Mouse (Mus musculus) c-Kit-positive CD71-negative TER-119-negative erythroid progenitor cells, embryonic 14.5 days (primary cell): ENCODE measurements around the gene Zmiz1.

Experiments used
- DNase-seq: peaks from one replicate; pipeline ENCODE4 v3.0.0-alpha.2; 2013; ENCODE audit warnings: low read depth

Gene Zmiz1

GRCm38 (mm10) chr14:25646161-25646621 is 187.2 kb downstream of the Zmiz1 start:
- DNase-seq, result peak; percentile 54

DNA sequence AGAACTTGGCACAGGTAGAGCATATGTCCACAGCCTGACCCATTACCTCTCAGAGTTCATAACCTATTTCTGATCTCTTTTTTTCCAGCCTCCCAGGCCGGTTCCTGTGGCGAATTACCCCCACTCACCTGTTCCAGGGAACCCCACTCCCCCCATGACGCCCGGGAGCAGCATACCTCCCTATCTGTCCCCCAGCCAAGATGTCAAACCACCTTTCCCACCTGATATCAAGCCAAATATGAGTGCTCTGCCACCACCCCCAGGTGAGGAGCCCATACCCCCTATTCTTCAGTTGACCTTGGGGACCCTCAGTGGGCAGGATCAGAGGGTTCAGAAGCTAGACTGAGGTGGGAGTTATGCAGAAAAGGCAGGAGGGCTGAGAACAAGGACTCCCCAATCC is 192.1 kb downstream of the Zmiz1 start:
- DNase-seq, result no peak

DNA sequence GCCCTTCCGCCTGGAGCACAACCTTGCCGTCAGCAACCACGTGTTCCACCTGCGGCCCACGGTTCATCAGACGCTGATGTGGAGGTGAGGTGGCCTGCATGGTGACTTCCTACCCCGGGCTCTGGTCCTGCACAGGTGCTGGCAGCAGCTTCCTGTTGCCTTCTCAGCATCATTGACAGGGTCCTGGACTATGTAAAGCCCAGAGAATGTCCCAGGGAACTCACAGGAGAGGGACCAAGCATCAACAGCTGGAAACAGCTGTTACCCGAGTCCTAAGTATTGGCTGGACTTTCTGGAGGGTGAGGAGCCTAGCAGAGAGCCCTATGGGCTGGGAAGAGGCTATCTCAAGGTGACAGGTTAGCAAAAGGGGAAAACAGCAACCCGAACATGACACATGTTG is 192.9 kb downstream of the Zmiz1 start:
- DNase-seq, result no peak

DNA sequence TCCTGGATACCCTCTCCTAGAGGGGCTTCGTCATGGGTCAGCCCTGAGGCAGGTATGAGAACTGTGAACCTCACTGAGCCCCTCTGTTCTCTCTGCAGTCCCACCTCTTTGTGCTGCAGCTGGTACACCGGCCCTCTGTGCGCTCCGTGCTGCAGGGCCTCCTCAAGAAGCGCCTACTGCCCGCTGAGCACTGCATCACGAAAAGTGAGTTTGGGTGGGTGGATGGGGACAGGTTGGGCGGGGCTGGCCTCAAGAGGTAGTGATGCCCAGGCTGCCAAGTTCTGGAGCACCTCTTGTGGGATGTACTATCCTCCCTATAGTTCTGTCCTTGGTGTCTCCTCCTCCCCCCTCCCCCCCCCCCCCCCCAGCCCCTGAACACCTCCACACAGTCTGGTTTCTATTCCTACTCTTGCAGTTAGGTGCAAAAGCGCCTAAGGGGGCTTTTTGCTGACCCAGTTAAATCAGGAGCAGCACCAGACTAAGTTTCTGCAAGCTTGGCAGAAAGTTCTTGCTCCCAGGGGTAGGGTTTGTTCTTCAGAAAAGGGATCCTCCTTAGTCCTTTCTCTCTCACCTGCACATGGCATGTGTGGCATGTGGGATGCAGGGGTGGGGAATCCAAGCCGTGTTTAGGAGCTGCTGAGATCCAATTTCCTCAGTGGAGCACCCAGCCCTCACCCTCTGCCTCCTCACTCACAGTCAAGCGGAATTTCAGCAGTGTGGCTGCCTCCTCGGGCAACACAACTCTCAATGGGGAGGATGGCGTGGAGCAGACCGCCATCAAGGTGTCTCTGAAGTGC is 195.6 kb downstream of the Zmiz1 start:
- no peak for DNase-seq

GRCm38 (mm10) chr14:25660661-25661060 is 201.7 kb downstream of the Zmiz1 start:
- no peak for DNase-seq

- no peak for DNase-seq
Observed at GRCm38 (mm10) chr14:25661185-25661920, 202.4 kb downstream of the Zmiz1 start.

GRCm38 (mm10) chr14:25663649-25664309 is 204.8 kb downstream of the Zmiz1 start:
- no peak for DNase-seq

DNA sequence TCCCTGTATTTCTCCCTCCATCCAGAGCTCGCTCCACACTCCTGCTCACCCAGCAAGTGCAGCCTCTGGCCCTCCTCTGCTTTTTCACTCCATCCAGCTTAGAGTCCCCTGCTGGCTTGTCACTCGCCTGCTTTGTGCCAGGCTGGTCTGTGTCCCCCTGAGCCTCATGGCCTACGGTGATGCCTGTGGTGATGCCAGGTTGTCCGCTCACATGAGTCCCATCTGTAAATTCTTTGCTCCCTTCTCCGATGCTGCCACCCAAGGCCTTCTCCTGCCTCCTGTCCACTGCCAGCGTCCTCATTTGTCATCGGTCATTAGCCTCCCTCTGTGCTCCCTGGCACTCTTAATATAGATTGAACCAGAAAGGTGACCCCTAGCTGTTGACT is 205.3 kb downstream of the Zmiz1 start:
- DNase-seq, result no peak

GRCm38 (mm10) chr14:25665314-25665970 is 206.5 kb downstream of the Zmiz1 start:
- no peak for DNase-seq

GRCm38 (mm10) chr14:25666668-25667376 is 207.8 kb downstream of the Zmiz1 start:
- DNase-seq, result no peak

- no peak for DNase-seq
Observed at GRCm38 (mm10) chr14:25667587-25667986, 208.6 kb downstream of the Zmiz1 start.

GRCm38 (mm10) chr14:25679625-25680024 is 220.6 kb downstream of the Zmiz1 start:
- no peak for DNase-seq

- DNase-seq, result no peak
Observed at GRCm38 (mm10) chr14:25682020-25682419, 223.0 kb downstream of the Zmiz1 start.

GRCm38 (mm10) chr14:25686216-25686945 is 227.4 kb downstream of the Zmiz1 start:
- no peak for DNase-seq

- no peak for DNase-seq
Observed at GRCm38 (mm10) chr14:25686983-25687901, 228.3 kb downstream of the Zmiz1 start.

GRCm38 (mm10) chr14:25693271-25693887 is 234.4 kb downstream of the Zmiz1 start:
- DNase-seq, result no peak

- peak; percentile 86 for DNase-seq
Observed at GRCm38 (mm10) chr14:25693888-25694568, 235.0 kb downstream of the Zmiz1 start, which contains the start of gene Ppif. Ppif (plus strand) TSS chr14:25694154.

DNA sequence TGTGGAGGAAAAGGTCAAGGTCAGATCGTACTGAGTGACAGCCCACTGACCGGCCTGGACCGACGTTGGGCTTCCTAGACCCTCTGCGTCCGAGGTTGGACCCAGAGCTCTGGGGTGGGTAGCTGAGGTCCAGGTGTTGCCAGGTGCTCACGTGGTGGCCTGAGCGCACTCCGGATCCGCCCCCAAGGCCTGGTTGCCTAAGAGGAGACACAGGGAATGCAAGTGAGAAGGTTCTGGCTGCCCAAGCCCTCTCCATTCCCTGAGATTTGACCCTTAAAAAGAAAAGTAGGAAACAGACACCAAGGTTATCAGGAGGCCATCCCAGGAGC is 235.5 kb downstream of the Zmiz1 start:
- DNase-seq, result no peak

DNA sequence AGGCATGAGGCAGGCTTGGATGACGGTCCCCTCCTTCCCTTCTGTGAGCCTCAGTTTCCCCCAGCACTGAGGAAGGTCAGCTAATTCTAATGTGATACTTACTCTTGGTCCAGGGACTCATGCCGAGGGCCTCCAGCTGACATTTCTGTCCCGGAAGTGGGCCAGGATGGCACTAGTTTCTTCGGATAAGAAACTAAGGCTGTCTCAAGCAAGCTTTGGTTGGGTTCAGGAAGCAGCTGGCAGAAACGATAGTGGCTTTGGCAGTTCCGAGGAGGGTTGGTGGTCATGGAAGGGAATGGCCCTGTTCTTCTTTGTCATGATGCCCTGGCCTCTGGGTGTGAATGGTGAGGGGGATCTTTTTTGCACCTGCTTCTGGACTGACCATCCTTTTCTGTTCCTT is 236.1 kb downstream of the Zmiz1 start:
- peak; percentile 46 for DNase-seq
